Mouse (Mus musculus): ENCODE data around the gene Ino80e. TPM values are rescaled to one million over a fixed set of nuclear protein-coding genes. Genes with fewer than 3 reads are reported as not detected.

Gene Ino80e
- polyA plus RNA-seq, 1 experiment from 2014 or later, result 93.7 TPM

- peak within 1 kb of the TSS; percentile 91 for H3K27ac ChIP-seq
- peaks cover 24% of the 10 kb centered on the region for H3K4me1 ChIP-seq (replicated peaks; ENCODE audit: control insufficient read depth, insufficient read depth, low read length)
- peak; percentile 98 for DNase-seq (ENCODE audit: low spot score)
- H3K4me3 ChIP-seq (replicated peaks; ENCODE audit: low read length), result peak within 1 kb of the TSS; percentile 75
- peaks cover 6% of the 10 kb centered on the region for H3K36me3 ChIP-seq (replicated peaks; ENCODE audit: control insufficient read depth, insufficient read depth)
- no peaks in the 10 kb centered on the region for H3K9me3 ChIP-seq (ENCODE audit: control insufficient read depth, low read length)
- no peaks in the 10 kb centered on the region for H3K27me3 ChIP-seq (ENCODE audit: control insufficient read depth, insufficient read depth, low read length)
- peak; percentile 98 for ATAC-seq (ENCODE audit: low FRiP score)
- peak within 1 kb of the TSS; percentile 94 for H3K4me2 ChIP-seq (replicated peaks)
- H3K9ac ChIP-seq, result peak within 1 kb of the TSS; percentile 87
- under 1% methylated on average over 56 of the region's 56 CpGs for WGBS
Observed at GRCm38 (mm10) chr7:126884286-126885164, 22.3 kb upstream of the Ino80e start, which contains the start of gene Taok2. TSS of gene Taok2 (minus strand) at chr7:126884703.

- H3K36me3 ChIP-seq (replicated peaks; ENCODE audit: control insufficient read depth, insufficient read depth), result peaks cover 14% of the 10 kb centered on the region
- ATAC-seq (ENCODE audit: low FRiP score) (no peak), DNase-seq (ENCODE audit: low spot score) (no peak)
- H3K27ac ChIP-seq, result peak overlapping the region; percentile 91
- peak overlapping the region; percentile 75 for H3K4me3 ChIP-seq (replicated peaks; ENCODE audit: low read length)
- no peaks in the 10 kb centered on the region for H3K9me3 ChIP-seq (ENCODE audit: control insufficient read depth, low read length)
- peak overlapping the region; percentile 94 for H3K4me2 ChIP-seq (replicated peaks)
- H3K9ac ChIP-seq, result peak overlapping the region; percentile 87
- H3K4me1 ChIP-seq (replicated peaks; ENCODE audit: control insufficient read depth, insufficient read depth, low read length), result peaks cover 24% of the 10 kb centered on the region
- H3K27me3 ChIP-seq (ENCODE audit: control insufficient read depth, insufficient read depth, low read length), result no peaks in the 10 kb centered on the region
- WGBS, result 0% methylated on average over 14 of the region's 15 CpGs
Observed at GRCm38 (mm10) chr7:126883731-126884181, 21.6 kb upstream of the Ino80e start.

GRCm38 (mm10) chr7:126881040-126881439 lies 18.9 kb upstream of the Ino80e start:
- no peak for DNase-seq (ENCODE audit: low spot score)
- Histone ChIP-seq H3K27ac (no peak overlapping the region), H3K27me3 (ENCODE audit: control insufficient read depth, insufficient read depth, low read length) (no peaks in the 10 kb centered on the region), H3K4me3 (replicated peaks; ENCODE audit: low read length) (no peak overlapping the region), H3K4me1 (replicated peaks; ENCODE audit: control insufficient read depth, insufficient read depth, low read length) (peaks cover 24% of the 10 kb centered on the region), H3K9ac (peak overlapping the region; percentile 87), H3K9me3 (ENCODE audit: control insufficient read depth, low read length) (no peaks in the 10 kb centered on the region), H3K36me3 (replicated peaks; ENCODE audit: control insufficient read depth, insufficient read depth) (peaks cover 41% of the 10 kb centered on the region), H3K4me2 (replicated peaks) (peak overlapping the region; percentile 94)
- 83% methylated on average over 6 of the region's 6 CpGs for WGBS
- ATAC-seq (ENCODE audit: low FRiP score), result no peak

GRCm38 (mm10) chr7:126877239-126877638 lies 15.1 kb upstream of the Ino80e start:
- Histone ChIP-seq H3K4me2 (replicated peaks) (no peak overlapping the region), H3K9me3 (ENCODE audit: control insufficient read depth, low read length) (no peaks in the 10 kb centered on the region), H3K27ac (no peak overlapping the region), H3K27me3 (ENCODE audit: control insufficient read depth, insufficient read depth, low read length) (no peaks in the 10 kb centered on the region), H3K4me3 (replicated peaks; ENCODE audit: low read length) (no peak overlapping the region), H3K9ac (no peak overlapping the region), H3K4me1 (replicated peaks; ENCODE audit: control insufficient read depth, insufficient read depth, low read length) (peaks cover 13% of the 10 kb centered on the region), H3K36me3 (replicated peaks; ENCODE audit: control insufficient read depth, insufficient read depth) (peaks cover 79% of the 10 kb centered on the region)
- ATAC-seq (ENCODE audit: low FRiP score), result no peak
- no peak for DNase-seq (ENCODE audit: low spot score)
- 96% methylated on average over 1 of the region's 1 CpGs for WGBS

- Histone ChIP-seq H3K27ac (no peak overlapping the region), H3K4me2 (replicated peaks) (no peak overlapping the region), H3K27me3 (ENCODE audit: control insufficient read depth, insufficient read depth, low read length) (no peaks in the 10 kb centered on the region), H3K4me1 (replicated peaks; ENCODE audit: control insufficient read depth, insufficient read depth, low read length) (no peaks in the 10 kb centered on the region), H3K36me3 (replicated peaks; ENCODE audit: control insufficient read depth, insufficient read depth) (peaks cover 100% of the 10 kb centered on the region), H3K4me3 (replicated peaks; ENCODE audit: low read length) (no peak overlapping the region), H3K9me3 (ENCODE audit: control insufficient read depth, low read length) (no peaks in the 10 kb centered on the region), H3K9ac (no peak overlapping the region)
- WGBS, result 93% methylated on average over 2 of the region's 2 CpGs
- ATAC-seq (ENCODE audit: low FRiP score) (no peak), DNase-seq (ENCODE audit: low spot score) (no peak)
Observed at GRCm38 (mm10) chr7:126870520-126870891, 8.3 kb upstream of the Ino80e start.

- H3K9ac ChIP-seq, result no peak overlapping the region
- no peak overlapping the region for H3K27ac ChIP-seq
- peaks cover 100% of the 10 kb centered on the region for H3K36me3 ChIP-seq (replicated peaks; ENCODE audit: control insufficient read depth, insufficient read depth)
- H3K9me3 ChIP-seq (ENCODE audit: control insufficient read depth, low read length), result no peaks in the 10 kb centered on the region
- H3K27me3 ChIP-seq (ENCODE audit: control insufficient read depth, insufficient read depth, low read length), result no peaks in the 10 kb centered on the region
- no peak overlapping the region for H3K4me3 ChIP-seq (replicated peaks; ENCODE audit: low read length)
- DNase-seq (ENCODE audit: low spot score), result no peak
- H3K4me1 ChIP-seq (replicated peaks; ENCODE audit: control insufficient read depth, insufficient read depth, low read length), result no peaks in the 10 kb centered on the region
- no peak overlapping the region for H3K4me2 ChIP-seq (replicated peaks)
- WGBS, result 93% methylated on average over 23 of the region's 23 CpGs
- ATAC-seq (ENCODE audit: low FRiP score), result no peak
Observed at GRCm38 (mm10) chr7:126869780-126870519, 7.8 kb upstream of the Ino80e start.

- no peak for ATAC-seq (ENCODE audit: low FRiP score)
- no peak for DNase-seq (ENCODE audit: low spot score)
- no peaks in the 10 kb centered on the region for H3K9me3 ChIP-seq (ENCODE audit: control insufficient read depth, low read length)
- H3K36me3 ChIP-seq (replicated peaks; ENCODE audit: control insufficient read depth, insufficient read depth), result peaks cover 92% of the 10 kb centered on the region
- H3K9ac ChIP-seq, result no peak overlapping the region
- H3K4me2 ChIP-seq (replicated peaks), result no peak overlapping the region
- H3K27ac ChIP-seq, result no peak overlapping the region
- H3K4me3 ChIP-seq (replicated peaks; ENCODE audit: low read length), result no peak overlapping the region
- peaks cover 10% of the 10 kb centered on the region for H3K4me1 ChIP-seq (replicated peaks; ENCODE audit: control insufficient read depth, insufficient read depth, low read length)
- WGBS, result 89% methylated on average over 12 of the region's 12 CpGs
- no peaks in the 10 kb centered on the region for H3K27me3 ChIP-seq (ENCODE audit: control insufficient read depth, insufficient read depth, low read length)
Observed at GRCm38 (mm10) chr7:126868003-126868402, 5.8 kb upstream of the Ino80e start.

- Histone ChIP-seq H3K9ac (no peak overlapping the region), H3K4me3 (replicated peaks; ENCODE audit: low read length) (no peak overlapping the region), H3K4me2 (replicated peaks) (no peak overlapping the region), H3K4me1 (replicated peaks; ENCODE audit: control insufficient read depth, insufficient read depth, low read length) (peaks cover 15% of the 10 kb centered on the region), H3K9me3 (ENCODE audit: control insufficient read depth, low read length) (no peaks in the 10 kb centered on the region), H3K27ac (no peak overlapping the region), H3K27me3 (ENCODE audit: control insufficient read depth, insufficient read depth, low read length) (no peaks in the 10 kb centered on the region), H3K36me3 (replicated peaks; ENCODE audit: control insufficient read depth, insufficient read depth) (peaks cover 87% of the 10 kb centered on the region)
- no peak for ATAC-seq (ENCODE audit: low FRiP score)
- 91% methylated on average over 2 of the region's 2 CpGs for WGBS
- DNase-seq (ENCODE audit: low spot score), result no peak
Observed at GRCm38 (mm10) chr7:126867534-126867933, 5.4 kb upstream of the Ino80e start.

GRCm38 (mm10) chr7:126863791-126864190 lies 1.6 kb upstream of the Ino80e start:
- peak overlapping the region; percentile 59; the same call in 1 of the 2 replicates for H3K9ac ChIP-seq
- WGBS, result 59% methylated on average over 6 of the region's 6 CpGs
- peaks cover 24% of the 10 kb centered on the region for H3K4me1 ChIP-seq (replicated peaks; ENCODE audit: control insufficient read depth, insufficient read depth, low read length)
- no peak overlapping the region for H3K27ac ChIP-seq
- no peaks in the 10 kb centered on the region for H3K27me3 ChIP-seq (ENCODE audit: control insufficient read depth, insufficient read depth, low read length)
- H3K9me3 ChIP-seq (ENCODE audit: control insufficient read depth, low read length), result no peaks in the 10 kb centered on the region
- H3K4me2 ChIP-seq (replicated peaks), result peak overlapping the region; percentile 84
- peaks cover 63% of the 10 kb centered on the region for H3K36me3 ChIP-seq (replicated peaks; ENCODE audit: control insufficient read depth, insufficient read depth)
- DNase-seq (ENCODE audit: low spot score) (no peak), ATAC-seq (ENCODE audit: low FRiP score) (no peak)
- 0 out of 2 replicates have a peak overlapping the region, but pooled peaks have one; percentile 50 for H3K4me3 ChIP-seq (replicated peaks; ENCODE audit: low read length)
